Mouse (Mus musculus) activated CD4-positive, CD25-positive, alpha-beta regulatory T cell, adult 4 months (primary cell): ENCODE measurements around the gene Esyt2. TPM values are rescaled to one million over a fixed set of nuclear protein-coding genes. Genes with fewer than 3 reads are reported as not detected.

Experiments
- ATAC-seq: one replicate; pipeline ENCODE4 v1.8.0; 2017
- polyA plus RNA-seq, 2 experiments: library from polyadenylated mRNA; unstranded; fragments of 100-300 nt; shearing (Covaris generic); gene quantifications; one replicate each; pipeline ENCODE4 v1.2.1; 2017

Esyt2 gene
- polyA plus RNA-seq, 2 experiments from 2014 or later, result 43.2 to 55.5 TPM

GRCm38 (mm10) chr12:116281427-116282281 is 658 bp downstream of the Esyt2 start:
- ATAC-seq, result peak; percentile 13

GRCm38 (mm10) chr12:116282856-116283255 is 1.9 kb downstream of the Esyt2 start:
- ATAC-seq, result peak; percentile 37

GRCm38 (mm10) chr12:116283511-116283910 is 2.5 kb downstream of the Esyt2 start:
- no peak for ATAC-seq

GRCm38 (mm10) chr12:116293185-116293584 is 12.2 kb downstream of the Esyt2 start:
- peak; percentile 52 for ATAC-seq

GRCm38 (mm10) chr12:116293599-116294292 is 12.8 kb downstream of the Esyt2 start:
- peak; percentile 38 for ATAC-seq

GRCm38 (mm10) chr12:116299906-116300305 is 18.9 kb downstream of the Esyt2 start:
- ATAC-seq, result no peak

- ATAC-seq, result no peak
These were observed 21.2 kb downstream of the Esyt2 start for GRCm38 (mm10) chr12:116302181-116302580.

- ATAC-seq, result no peak
These were observed 25.0 kb downstream of the Esyt2 start for GRCm38 (mm10) chr12:116306042-116306441.

GRCm38 (mm10) chr12:116307870-116308269 is 26.9 kb downstream of the Esyt2 start:
- no peak for ATAC-seq

GRCm38 (mm10) chr12:116308612-116309011 is 27.6 kb downstream of the Esyt2 start:
- ATAC-seq, result no peak

- ATAC-seq, result peak; percentile 71
These were observed 32.8 kb downstream of the Esyt2 start for GRCm38 (mm10) chr12:116313816-116314215.

GRCm38 (mm10) chr12:116315498-116315897 is 34.5 kb downstream of the Esyt2 start:
- peak; percentile 68 for ATAC-seq

- ATAC-seq, result no peak
These were observed 36.8 kb downstream of the Esyt2 start for GRCm38 (mm10) chr12:116317818-116318217.

GRCm38 (mm10) chr12:116325545-116325944 is 44.5 kb downstream of the Esyt2 start:
- no peak for ATAC-seq

GRCm38 (mm10) chr12:116326159-116326558 is 45.2 kb downstream of the Esyt2 start:
- ATAC-seq, result no peak

- no peak for ATAC-seq
These were observed 53.3 kb downstream of the Esyt2 start for GRCm38 (mm10) chr12:116334253-116334652.

- ATAC-seq, result no peak
These were observed 59.2 kb downstream of the Esyt2 start for GRCm38 (mm10) chr12:116340160-116340559.

- no peak for ATAC-seq
These were observed 67.8 kb downstream of the Esyt2 start for GRCm38 (mm10) chr12:116348755-116349286.

GRCm38 (mm10) chr12:116349376-116349775 is 68.4 kb downstream of the Esyt2 start:
- no peak for ATAC-seq

GRCm38 (mm10) chr12:116351022-116351421 is 70.0 kb downstream of the Esyt2 start:
- no peak for ATAC-seq

- ATAC-seq, result no peak
These were observed 71.4 kb downstream of the Esyt2 start for GRCm38 (mm10) chr12:116352404-116352803.

GRCm38 (mm10) chr12:116354694-116355093 is 73.7 kb downstream of the Esyt2 start:
- ATAC-seq, result no peak

- ATAC-seq, result no peak
These were observed 81.1 kb downstream of the Esyt2 start for GRCm38 (mm10) chr12:116362091-116362490.

GRCm38 (mm10) chr12:116366900-116367299 is 85.9 kb downstream of the Esyt2 start:
- no peak for ATAC-seq
